Mouse (Mus musculus): ENCODE measurements around the gene Mitd1.
A peak's percentile ranks its signal among the peaks of the same experiment; 100 is the strongest.

Mitd1 gene

DNA sequence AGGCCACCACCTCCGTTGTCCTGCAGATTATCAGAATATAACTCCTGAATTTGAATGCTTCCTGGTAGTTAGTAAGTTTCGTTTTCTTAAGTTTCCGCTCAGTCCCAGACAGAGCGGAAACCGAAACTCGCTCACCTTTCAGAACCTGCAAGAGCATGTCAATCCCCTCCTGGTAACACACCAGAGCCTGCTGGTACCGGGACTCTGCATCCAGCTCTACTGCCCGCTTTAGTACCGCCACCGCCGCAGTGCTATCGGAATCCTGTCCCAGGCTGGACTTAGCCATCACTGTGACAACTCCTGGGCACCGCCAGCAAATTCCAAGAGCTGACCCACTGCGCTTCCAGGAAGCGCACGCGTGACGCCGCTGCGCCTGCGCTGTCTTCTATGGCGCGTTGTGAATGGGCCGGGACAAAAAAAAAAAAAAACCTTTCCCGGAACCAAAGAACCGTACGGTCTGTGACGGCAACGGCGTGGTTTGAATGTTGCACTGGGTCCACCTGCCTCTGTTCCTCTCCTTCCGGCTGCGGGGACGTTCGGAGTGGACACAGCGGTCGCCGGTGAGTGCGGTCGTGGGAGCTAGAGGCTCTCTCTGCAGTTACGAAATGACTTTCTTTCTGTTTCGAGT lies at the start of gene Mitd1, which contains the start of gene Mrpl30:
Gene Mitd1, minus strand, starts transcription at position 387 of the 628 bp plus-strand sequence.
Gene Mrpl30, plus strand, starts transcription at position 453 of the 628 bp plus-strand sequence.
- peak; percentile 90 to 97 for DNase-seq

DNA sequence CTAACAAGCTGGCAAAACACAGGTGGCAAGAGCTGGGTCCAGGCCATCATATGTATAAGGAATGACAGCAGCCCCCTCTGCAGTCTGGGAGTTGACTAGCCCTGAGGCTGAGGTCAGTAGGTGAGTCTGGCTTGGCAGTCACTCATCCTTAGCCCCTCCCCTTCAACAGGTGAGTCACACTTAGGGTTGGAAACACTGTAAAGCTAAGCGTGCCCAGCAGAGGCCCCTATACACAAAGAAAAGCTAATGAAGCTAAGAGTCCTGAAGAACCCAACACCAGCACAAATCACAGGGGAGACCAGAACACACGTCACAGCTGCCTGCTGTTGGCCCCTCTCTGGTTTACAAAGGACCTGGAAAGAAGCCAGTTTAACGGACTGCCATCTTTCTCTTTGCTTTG lies 41.6 kb upstream of the Mitd1 start:
- no peak for DNase-seq

DNA sequence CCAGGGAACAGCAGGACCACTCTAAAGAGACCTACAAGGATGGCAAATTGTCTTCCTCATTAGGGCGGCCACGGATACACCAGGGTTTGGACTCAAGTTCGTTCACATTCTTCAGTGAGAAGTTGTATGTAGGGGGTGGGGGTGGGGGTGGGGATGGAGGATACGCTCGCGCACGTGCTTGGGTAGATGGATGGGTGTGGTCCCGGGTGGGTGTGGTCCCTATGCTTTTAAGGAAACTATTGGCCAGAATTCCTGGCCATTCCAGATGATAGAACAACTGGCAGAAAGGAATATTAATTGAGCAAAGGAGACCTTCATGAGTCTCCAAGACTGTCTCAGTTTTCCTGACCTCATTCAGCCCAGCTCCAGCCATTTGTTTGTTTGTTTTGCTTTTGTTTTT lies 35.8 kb upstream of the Mitd1 start:
- no peak for DNase-seq

DNA sequence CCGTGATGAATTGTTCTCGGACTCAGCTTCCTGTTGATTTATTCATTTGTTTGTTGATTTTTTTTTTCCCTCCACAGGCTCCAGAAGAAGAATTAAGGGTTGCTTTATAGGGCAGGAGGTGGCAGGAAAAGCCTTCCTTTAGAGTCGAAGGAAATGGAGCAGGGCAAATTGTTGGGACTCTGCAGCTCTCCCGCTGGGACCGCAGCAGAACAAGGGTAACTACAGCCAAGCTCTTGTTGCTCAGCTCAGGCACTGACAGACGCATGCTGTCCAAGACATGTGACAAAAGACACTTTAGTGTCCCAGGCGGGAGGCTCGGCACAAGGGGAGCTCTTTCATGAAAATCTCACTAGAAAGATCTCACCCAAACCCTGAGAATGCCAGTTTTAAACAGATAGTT lies 32.3 kb upstream of the Mitd1 start:
- DNase-seq: peak; percentile 32 to 42

DNA sequence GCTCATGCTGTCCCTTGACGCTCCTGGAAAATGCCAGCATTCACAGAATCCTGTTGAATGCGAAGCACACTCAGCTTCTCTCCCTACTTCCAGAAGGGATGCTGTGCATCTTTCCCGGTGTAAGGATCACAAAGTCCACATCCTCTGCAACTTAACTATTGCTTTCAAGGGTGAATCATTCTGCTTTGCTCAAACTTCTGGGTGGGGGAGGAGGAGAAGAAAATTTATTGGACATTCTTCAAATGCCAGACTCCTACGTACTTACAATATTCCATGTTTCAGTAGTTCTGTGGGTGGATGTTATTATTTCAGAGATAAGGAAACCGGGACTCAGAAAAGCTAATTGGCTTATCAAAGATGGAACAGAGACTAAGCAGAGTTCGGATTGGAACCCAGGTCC lies 27.9 kb upstream of the Mitd1 start:
- no peak for DNase-seq

DNA sequence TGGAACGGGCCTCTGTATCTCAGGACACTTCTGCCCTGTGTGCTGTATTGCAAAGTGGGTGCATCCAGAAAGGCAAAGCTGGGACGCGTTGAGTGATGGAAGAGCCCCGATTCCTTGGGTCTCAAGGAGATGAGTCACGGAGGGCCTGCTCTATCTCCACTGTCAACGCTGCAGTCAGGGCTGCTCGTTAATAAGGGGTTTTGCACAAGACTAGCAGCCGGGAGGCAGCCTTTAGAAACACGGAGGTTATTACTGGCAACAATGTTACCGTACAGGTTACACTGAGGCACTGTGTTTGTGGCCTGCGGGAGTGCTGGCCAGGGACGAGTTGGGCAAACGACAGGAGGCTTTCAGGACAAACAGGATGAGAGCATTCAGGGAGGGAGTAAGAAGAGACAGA lies 27.5 kb upstream of the Mitd1 start:
- no peak for DNase-seq

DNA sequence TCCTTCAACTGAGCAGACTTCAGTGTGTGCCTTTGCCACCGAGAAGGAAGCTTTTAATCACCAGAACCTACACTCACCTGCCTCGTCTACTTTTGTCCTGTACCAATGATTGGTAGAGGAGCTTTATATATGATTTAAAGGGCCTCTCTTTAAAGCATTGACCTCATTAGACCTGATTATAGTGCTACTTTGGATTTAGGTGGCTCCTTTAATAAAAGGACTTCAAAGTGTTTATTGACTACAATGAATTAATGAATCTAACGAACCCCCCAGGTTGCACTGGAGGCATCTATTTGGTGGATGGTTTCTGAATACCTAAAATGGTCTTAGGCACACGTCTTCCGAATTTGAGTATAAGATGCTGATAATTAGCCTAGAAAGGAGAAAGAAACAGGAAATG lies 26.2 kb upstream of the Mitd1 start, which contains the start of gene Lyg2:
Gene Lyg2, minus strand, starts transcription at position 101 of the 400 bp plus-strand sequence.
- DNase-seq: no peak

DNA sequence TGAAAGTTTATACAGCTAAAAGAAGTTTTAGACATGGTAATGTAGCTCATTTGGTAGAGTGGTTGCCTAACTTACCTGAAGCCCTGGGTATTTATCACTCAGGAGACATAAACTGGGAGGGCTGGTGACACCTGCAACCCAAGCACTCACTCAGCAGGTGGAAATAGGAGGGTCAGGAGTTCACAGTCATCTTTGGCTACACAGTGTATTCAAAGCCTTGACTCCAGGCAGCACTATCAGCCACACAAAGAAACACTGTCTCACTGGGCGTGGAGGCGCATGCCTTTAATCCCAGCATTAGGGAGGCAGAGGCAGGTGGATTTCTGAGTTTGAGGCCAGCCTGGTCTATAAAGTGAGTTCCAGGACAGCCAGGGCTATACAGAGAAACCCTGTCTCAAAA lies 22.5 kb upstream of the Mitd1 start:
- no peak for DNase-seq

DNA sequence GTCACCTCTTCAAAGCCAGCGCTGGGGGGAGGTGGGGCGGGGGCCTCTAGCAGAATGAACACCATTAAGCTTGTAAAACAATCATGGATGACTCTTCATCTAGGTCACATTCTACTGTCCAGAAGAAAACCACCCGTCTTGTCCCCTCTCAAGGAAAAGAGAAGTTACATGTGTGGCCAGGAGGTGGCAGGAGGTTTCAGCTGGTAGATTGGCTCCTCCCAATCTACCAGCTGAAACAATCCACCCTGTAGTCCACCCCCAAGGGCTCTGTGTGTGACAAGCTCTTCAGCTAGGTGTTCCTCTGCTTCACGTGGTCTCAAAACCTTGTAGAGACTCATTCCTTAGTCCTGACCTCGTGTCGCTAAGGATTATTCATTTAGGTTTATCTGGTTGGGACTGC lies 13.0 kb upstream of the Mitd1 start:
- DNase-seq: no peak

DNA sequence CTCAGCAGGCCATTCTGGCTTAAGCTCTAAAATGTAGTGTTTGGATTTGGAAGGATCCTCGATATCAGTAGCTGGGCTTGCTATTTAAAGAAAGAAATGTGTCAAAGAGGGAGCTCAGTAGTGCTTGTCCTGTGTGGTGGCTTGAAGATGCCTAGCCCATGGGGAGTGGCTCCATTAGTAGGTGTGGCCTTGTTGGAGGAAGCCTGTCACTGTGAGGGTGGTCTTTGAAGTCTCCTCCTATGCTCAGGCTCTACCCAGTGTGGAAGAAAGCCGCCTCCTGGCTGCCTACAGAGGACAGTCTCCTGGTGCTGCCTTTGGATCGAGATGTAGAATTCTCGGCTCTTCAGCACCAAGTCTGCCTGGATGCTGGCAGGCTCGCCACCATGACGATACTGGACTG lies 10.1 kb upstream of the Mitd1 start:
- no peak for DNase-seq

DNA sequence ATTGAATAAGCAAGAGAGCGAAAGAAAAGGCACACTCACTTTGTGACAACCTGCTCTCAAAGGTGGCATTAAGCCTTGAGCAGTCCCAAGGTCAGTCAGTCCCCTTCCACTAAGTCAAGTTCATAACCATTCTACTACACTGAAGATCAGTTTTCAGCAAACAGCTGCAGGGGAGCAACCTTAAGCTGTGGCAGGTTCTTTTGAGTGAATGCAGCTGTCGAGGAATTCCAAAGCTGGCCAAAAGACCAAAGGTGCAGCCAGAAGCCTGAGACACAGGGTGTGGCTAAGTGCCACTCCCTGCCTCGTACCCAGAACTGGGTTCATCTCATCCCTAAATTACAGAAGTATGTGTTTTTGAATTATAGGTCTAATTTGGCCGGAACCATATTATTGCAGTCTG lies 9.6 kb upstream of the Mitd1 start:
- no peak for DNase-seq

DNA sequence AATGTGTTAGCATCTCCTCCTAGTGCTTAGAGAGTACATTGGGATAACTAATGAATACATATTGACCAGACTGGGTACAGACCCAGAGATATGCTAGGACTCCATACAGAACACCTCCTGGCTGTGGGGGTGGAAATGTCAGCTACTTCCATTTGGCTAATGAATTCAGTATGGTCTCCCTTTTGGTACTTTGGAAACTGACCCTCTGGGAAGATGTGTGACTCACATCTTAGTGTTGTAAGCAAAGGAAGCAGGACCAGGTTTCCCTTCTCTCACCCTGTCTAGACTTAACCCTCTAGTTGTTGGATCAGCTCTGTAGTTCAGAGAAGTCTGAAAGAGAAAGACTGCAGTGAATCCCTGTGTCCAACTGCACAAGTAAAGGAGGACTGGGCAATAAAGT lies 4.4 kb upstream of the Mitd1 start:
- DNase-seq: no peak

DNA sequence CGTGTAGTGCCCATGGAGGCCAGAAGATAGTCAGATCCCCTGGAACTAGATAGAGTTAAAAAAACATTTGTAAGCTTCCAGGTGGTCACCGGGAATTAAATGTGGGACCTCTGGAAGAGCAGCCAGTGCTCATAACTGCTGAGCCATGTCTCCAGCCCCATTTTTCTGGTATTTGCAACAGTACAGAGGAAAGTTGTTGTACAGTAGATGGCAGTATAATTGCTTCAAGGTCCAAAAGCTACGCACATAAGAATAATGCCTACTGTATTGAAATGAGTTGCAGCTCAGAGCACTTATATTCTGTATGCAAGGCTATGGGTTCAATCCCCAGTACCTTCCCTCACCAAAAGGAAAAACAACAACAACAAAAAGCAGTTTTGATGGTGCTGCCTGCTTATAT lies 1.2 kb upstream of the Mitd1 start:
- DNase-seq: no peak

DNA sequence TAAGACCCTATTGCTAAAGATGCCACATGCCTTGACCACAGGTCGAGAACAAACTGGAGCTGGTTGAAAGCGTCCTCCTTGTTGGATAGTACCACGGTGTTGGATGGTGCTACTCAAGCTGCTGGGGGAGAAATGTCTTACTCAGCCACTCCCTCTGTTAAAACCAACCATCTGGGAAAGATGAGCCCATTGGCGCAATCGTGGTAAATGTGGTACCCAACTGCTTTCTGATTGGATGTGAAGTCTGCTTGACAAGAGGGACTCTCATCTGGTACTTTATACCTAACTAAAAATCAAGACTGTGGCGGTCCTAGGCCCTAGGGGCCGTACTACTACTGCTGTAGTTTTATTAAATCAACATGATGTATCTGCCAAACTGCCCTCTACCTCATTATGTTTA lies 1.0 kb downstream of the Mitd1 start:
- no peak for DNase-seq

DNA sequence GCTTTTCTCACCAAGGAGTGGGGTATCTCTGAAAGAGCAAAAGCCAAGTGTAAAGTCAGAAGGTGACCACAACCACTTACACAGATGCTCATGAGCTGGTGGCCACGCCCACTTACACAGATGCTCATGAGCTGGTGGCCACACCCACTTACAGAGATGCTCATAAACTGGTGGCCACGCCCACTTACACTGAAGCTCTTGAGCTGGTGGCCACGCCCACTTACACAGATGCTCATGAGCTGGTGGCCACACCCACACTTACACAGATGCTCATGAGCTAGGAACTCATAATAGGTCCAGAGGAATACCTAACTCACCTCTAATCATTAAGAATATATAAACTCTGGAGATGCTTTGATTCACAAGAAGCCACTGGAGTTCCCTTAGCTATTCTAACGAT lies 5.8 kb downstream of the Mitd1 start:
- no peak for DNase-seq

DNA sequence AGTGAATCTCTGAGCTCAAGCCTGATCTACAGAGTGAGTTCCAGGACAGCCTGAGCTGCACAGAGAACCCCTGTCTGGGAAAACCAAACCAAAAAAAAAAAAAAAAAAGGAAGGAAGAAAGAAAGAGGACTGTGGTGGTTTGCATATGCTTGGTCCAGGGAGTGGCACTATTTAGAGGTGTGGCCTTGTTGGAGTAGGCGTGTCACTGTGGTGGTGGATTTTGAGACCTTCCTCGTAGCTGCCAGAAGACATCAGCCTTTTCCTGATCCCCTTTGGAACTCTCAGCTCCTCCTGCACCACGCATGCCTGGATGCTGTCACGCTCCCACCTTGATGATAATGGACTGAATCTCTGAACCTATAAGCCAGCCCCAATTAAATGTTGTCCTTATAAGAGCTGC lies 6.8 kb downstream of the Mitd1 start:
- no peak for DNase-seq

DNA sequence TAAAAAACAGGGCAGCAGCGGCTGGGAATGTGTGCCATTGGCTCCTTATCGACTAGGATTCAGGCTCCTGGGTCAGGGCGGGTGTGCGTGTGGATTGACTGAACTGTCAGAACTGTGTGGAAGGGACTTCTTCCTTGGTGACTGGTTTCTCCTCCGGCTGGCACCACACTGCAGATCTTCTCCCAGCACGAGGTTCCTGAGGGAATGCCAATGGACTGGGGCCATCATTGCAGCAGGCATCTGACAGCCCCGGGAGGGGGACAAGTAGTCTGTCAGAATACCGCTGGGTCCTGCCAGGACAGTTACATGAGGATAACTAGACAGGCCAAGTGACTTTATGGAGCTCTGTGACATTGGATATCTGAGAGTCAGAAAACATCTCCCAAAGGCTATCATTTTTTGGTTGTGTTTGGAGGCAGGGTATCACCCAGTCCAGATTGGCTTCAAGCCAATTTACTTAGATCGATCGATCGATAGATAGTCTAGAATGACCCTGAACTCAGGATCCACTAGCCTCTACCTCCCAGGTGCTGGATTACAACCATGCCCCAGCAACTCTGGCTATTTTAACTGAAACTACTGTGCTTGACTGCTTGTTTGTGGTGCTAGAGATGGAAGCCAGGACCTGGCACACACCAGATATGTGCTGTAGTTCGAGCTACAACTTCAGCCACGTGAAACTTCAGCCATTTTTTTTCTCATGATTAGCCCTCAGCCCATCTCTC lies 12.3 kb downstream of the Mitd1 start:
- DNase-seq: no peak

DNA sequence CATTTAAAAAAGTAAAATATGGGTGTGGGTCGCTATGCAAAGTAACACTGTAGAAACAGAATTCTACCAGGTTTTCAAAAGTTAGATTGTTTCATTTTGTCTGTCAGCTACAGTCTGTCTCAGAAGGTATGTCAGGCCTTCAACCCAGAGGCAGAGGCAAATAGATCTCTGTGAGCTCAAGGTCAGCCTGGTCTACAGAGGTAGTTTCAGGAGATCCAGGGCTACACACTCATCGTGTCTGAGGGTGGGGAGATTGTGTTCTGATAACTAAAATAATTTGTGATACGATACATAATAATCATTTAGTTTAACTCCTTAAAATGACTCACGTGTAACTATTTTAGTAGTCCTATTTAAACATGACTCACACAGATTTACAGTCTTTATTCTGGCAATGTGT lies 17.1 kb downstream of the Mitd1 start:
- DNase-seq: no peak

DNA sequence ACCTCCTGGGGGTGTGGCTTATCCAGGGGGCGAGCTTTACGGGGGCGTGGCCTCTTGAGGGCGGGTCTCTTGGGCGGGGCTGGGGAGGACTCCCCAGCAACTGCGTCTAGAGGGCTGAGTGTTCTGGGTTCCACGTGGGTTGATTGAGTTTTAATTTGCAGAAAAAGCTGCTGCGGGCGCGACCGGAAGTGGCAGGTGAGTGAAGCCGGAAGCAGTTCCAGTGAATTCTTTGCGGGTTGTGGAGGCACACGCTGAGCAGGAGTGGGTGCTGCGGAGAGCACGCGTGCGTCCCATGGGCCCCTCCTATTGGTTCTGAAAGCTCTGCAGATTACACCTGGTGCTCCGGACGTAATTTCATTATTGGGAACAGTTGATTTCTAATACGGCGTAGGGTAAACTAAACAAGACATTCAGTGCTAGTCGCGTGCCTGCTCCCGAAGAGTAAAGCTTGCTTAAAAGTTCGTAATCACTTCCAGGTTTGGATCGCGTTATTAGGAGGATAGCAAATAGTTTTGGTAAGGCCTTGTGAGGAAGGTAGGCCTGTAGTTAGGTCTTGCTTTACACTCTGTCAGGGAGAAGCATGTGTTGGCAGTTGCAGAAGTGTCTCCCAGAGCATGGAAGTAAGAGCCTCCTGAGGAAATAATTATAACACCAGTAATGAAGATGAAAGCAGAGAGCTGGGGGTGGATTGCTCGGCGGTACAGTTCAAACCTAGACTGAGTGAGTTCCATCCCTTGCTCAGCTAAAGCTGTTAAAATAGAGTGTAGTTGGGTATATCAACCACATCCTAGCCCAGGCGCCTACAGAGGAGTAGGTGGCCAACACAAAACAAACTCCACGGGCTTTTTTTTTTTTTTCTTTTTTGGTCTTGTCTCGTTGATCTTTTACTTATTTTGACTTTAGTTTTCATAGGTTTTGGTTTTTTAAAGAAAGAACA lies 17.8 kb downstream of the Mitd1 start:
- peak; percentile 71 to 73 for DNase-seq

DNA sequence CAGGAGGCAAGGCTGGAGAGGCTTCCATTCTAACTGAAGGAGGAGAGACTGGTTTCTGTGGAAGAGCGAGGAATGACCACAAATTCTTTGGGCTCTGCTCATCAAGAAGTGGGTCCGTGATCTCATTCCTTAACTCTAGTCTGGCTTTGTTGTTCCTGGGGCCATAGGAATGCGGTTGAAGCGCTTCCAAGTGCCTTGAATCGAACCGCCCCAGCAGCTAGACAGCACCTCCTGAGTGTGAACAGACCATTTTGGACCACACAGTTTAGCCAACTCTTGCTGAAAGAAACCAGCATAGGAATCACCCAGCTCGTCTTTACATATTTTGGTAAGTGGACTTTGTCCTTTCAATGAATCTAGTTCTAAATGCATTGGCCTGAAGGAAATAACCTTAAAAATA lies 18.5 kb downstream of the Mitd1 start, which contains the start of gene Lipt1:
Gene Lipt1, plus strand, starts transcription at position 35 of the 400 bp plus-strand sequence.
- DNase-seq: no peak

DNA sequence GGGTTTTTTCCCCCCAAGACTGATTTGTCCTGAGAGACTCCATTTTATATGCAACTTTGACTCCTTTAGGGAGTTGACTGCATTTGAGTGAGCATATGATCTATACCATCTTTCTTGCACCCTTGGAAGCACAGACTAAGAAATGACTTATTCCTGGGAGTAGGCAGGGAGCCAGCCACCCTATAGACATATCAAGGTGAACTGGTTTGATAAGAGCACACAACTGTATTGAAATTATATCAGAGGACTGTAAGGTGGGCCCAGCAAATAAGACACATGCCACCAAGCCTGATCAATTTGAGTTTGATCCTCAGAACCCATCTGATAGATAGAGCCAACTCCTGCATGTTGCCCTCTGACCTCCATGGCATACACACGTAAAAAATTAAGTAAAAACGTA lies 20.8 kb downstream of the Mitd1 start:
- no peak for DNase-seq

DNA sequence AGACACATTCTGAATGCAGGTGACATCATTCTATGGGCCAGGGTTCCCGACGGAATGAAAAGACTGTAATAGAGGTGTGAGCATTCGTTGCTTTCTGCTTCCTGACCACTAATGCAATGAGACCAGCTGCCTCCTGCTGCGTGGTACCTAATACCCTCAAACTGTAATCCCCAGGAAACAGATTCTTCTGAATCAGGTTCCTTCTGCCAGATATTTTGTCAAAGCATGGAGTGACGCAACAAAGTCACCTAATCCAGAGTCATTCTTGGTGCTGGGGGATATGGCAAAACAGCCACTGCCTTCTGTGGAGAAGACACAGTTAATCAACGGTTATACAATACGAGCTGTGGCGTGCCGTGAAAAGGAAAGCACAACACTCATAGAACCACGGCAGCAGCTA lies 21.6 kb downstream of the Mitd1 start:
- DNase-seq: no peak

DNA sequence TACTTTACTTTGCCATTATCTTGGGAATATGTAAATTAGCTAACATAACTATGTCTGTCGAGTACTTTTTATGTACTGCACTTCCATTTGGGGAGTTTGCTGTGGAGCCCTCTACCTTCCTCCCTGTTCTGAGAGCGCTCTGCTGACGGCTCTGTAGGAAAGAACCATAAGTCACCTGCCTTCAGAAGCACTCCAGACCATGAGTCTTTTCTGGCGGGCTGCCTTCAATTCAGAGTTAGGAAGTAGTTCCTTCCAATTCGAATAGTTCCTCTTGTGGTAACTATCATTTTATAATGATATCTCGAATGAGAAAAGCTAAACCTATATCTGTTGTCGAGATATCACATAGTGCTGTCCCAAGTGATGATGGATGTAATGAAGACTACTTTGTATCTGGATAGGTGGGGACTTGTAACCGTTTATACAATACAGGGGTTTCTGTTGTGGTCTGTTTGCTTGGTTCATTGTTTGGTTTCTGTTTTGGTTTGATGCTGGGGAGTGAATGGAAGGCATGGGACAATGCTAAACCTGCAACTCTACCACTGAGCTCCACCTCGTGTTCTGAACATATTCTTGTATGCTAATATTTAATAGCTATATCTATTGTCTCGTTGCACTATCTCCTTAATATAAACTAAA lies 22.4 kb downstream of the Mitd1 start:
- DNase-seq: no peak

All from cerebellum, postnatal 36 days (tissue).